Mouse (Mus musculus) lung, adult 10 weeks (tissue): Measurements from ENCODE around the gene Dnaic1. TPM values are rescaled to one million over a fixed set of nuclear protein-coding genes. Genes with fewer than 3 reads are reported as not detected.

Source experiments
- polyA plus RNA-seq: library from polyadenylated mRNA; stranded (reverse); fragments of 350-450 nt; fragmentation: Illumina TruSeq; extraction: RNeasy Lipid Tissue Mini Kit (QIAGEN cat#74804); gene quantifications from one replicate; pipeline ENCODE4 v1.2.3, GENCODE M21; 2014; ENCODE audit warnings: low read depth, low replicate concordance; ENCODE audit not compliant: insufficient read depth

The Dnaic1 gene
- polyA plus RNA-seq, result 8.7 TPM

GRCm38 (mm10) chr4:41569411-41569885 lies at the start of gene Dnaic1, which contains the start of gene Fam219a:
Gene Dnaic1 (plus strand): TSS chr4:41569775.
Gene Fam219a (minus strand): TSS chr4:41569538.

GRCm38 (mm10) chr4:41639913-41640507 lies 70.4 kb downstream of the Dnaic1 start, which contains the start of gene Enho:
Gene Enho (minus strand): TSS chr4:41640324.

Other genes starting within 250 kb of the Dnaic1 start
- gene Ubap1, start 220.8 kb upstream of the Dnaic1 start, polyA plus RNA-seq, result 29.5 TPM
- gene Kif24, start 104.9 kb upstream of the Dnaic1 start, polyA plus RNA-seq, result 0.29 TPM
- 18.8 TPM for gene Nudt2, start 104.6 kb upstream of the Dnaic1 start, polyA plus RNA-seq
- gene AI464131, start 66.7 kb upstream of the Dnaic1 start, polyA plus RNA-seq, result 4.4 TPM
- 53.2 TPM for gene 1110017D15Rik, start 52.4 kb upstream of the Dnaic1 start, polyA plus RNA-seq
- 17.5 TPM for gene Fam219a, start 237 bp upstream of the Dnaic1 start, polyA plus RNA-seq
- 28.0 TPM for gene Enho, start 70.5 kb downstream of the Dnaic1 start, polyA plus RNA-seq
- gene Cntfr, start 127.3 kb downstream of the Dnaic1 start, polyA plus RNA-seq, result 2.6 TPM
- gene Il11ra1, start 130.2 kb downstream of the Dnaic1 start, polyA plus RNA-seq, result 95.7 TPM
- gene Rpp25l, start 143.8 kb downstream of the Dnaic1 start, polyA plus RNA-seq, result 41.4 TPM
- gene Dctn3, start 153.4 kb downstream of the Dnaic1 start, polyA plus RNA-seq, result 75.4 TPM
- not detected for gene Arid3c, start 161.4 kb downstream of the Dnaic1 start, polyA plus RNA-seq
- gene Galt, start 185.5 kb downstream of the Dnaic1 start, polyA plus RNA-seq, result 25.0 TPM
- 29.9 TPM for gene Sigmar1, start 186.4 kb downstream of the Dnaic1 start, polyA plus RNA-seq
- 27.6 TPM for gene Ccl27a, start 204.5 kb downstream of the Dnaic1 start, polyA plus RNA-seq